Mouse (Mus musculus): ENCODE data around the gene Thap7. TPM values are rescaled to one million over a fixed set of nuclear protein-coding genes. Genes with fewer than 3 reads are reported as not detected.
A peak's percentile ranks its signal among the peaks of the same experiment; 100 is the strongest.

Gene Thap7
- polyA plus RNA-seq, 1 experiment from 2014 or later, result 55.2 TPM

GRCm38 (mm10) chr16:17507018-17507552, 23.9 kb downstream of the Thap7 start:
- Histone ChIP-seq H3K4me3 (replicated peaks) (no peak overlapping the region), H3K4me2 (no peak overlapping the region), H3K27me3 (no peaks in the 10 kb centered on the region; the same call in 1 of the 2 replicates), H3K9me3 (replicated peaks) (no peaks in the 10 kb centered on the region), H3K36me3 (peaks cover 13% of the 10 kb centered on the region), H3K9ac (no peak overlapping the region), H3K27ac (no peak overlapping the region), H3K4me1 (peaks cover 21% of the 10 kb centered on the region)
- ATAC-seq (replicated peaks; ENCODE audit: low FRiP score), result no peak
- 82% methylated on average over 5 of the region's 5 CpGs for WGBS

GRCm38 (mm10) chr16:17502681-17503080, 28.3 kb downstream of the Thap7 start:
- Histone ChIP-seq H3K9ac (no peak overlapping the region), H3K4me2 (no peak overlapping the region), H3K36me3 (no peaks in the 10 kb centered on the region), H3K4me1 (peaks cover 4% of the 10 kb centered on the region; the same call in 1 of the 2 replicates), H3K27me3 (no peaks in the 10 kb centered on the region; the same call in 1 of the 2 replicates), H3K27ac (no peak overlapping the region), H3K4me3 (replicated peaks) (no peak overlapping the region), H3K9me3 (replicated peaks) (no peaks in the 10 kb centered on the region)
- WGBS, result 73% methylated on average over 4 of the region's 4 CpGs
- no peak for ATAC-seq (replicated peaks; ENCODE audit: low FRiP score)

GRCm38 (mm10) chr16:17499249-17499883, 31.6 kb downstream of the Thap7 start:
- no peak overlapping the region for H3K4me2 ChIP-seq
- no peaks in the 10 kb centered on the region for H3K9me3 ChIP-seq (replicated peaks)

GRCm38 (mm10) chr16:17496499-17497305, 34.2 kb downstream of the Thap7 start:
- H3K27me3 ChIP-seq, result peaks cover 4% of the 10 kb centered on the region; the same call in 1 of the 2 replicates
- no peaks in the 10 kb centered on the region for H3K36me3 ChIP-seq
- peaks cover 12% of the 10 kb centered on the region for H3K4me1 ChIP-seq
- H3K4me2 ChIP-seq, result no peak overlapping the region
- H3K27ac ChIP-seq, result no peak overlapping the region; the same call in 1 of the 2 replicates
- WGBS, result 52% methylated on average over 2 of the region's 2 CpGs
- H3K4me3 ChIP-seq (replicated peaks), result no peak overlapping the region
- 0 out of 2 replicates have a peak, but pooled peaks have one; percentile 18 for ATAC-seq (replicated peaks; ENCODE audit: low FRiP score)
- H3K9me3 ChIP-seq (replicated peaks), result no peaks in the 10 kb centered on the region
- H3K9ac ChIP-seq, result no peak overlapping the region

More at GRCm38 (mm10) chr16:17499249-17499883, 31.6 kb downstream of the Thap7 start:
- H3K36me3 ChIP-seq, result no peaks in the 10 kb centered on the region
- no peak overlapping the region for H3K9ac ChIP-seq
- peak; percentile 56; the same call in 1 of the 2 replicates for ATAC-seq (replicated peaks; ENCODE audit: low FRiP score)
- 30% methylated on average over 10 of the region's 10 CpGs for WGBS
- no peaks in the 10 kb centered on the region; the same call in 1 of the 2 replicates for H3K27me3 ChIP-seq
- no peak overlapping the region for H3K27ac ChIP-seq
- H3K4me1 ChIP-seq, result peaks cover 12% of the 10 kb centered on the region
- H3K4me3 ChIP-seq (replicated peaks), result no peak overlapping the region

GRCm38 (mm10) chr16:17491896-17492561, 38.9 kb downstream of the Thap7 start:
- peaks cover 22% of the 10 kb centered on the region for H3K4me1 ChIP-seq
- no peak for ATAC-seq (replicated peaks; ENCODE audit: low FRiP score)
- no peaks in the 10 kb centered on the region for H3K9me3 ChIP-seq (replicated peaks)
- H3K36me3 ChIP-seq, result peaks cover 7% of the 10 kb centered on the region
- H3K27me3 ChIP-seq, result peaks cover 21% of the 10 kb centered on the region
- H3K4me3 ChIP-seq (replicated peaks), result no peak overlapping the region
- no peak overlapping the region for H3K27ac ChIP-seq
- no peak overlapping the region for H3K4me2 ChIP-seq
- WGBS, result 68% methylated on average over 5 of the region's 5 CpGs
- no peak overlapping the region for H3K9ac ChIP-seq

- 88% methylated on average over 5 of the region's 5 CpGs for WGBS
- H3K4me1 ChIP-seq, result peaks cover 14% of the 10 kb centered on the region
- no peak for ATAC-seq (replicated peaks; ENCODE audit: low FRiP score)
These were observed 39.8 kb downstream of the Thap7 start for GRCm38 (mm10) chr16:17491154-17491553.

GRCm38 (mm10) chr16:17489469-17490111, 41.3 kb downstream of the Thap7 start, which contains the start of gene Aifm3:
TSS of gene Aifm3 (plus strand) at chr16:17489611.
- Histone ChIP-seq H3K4me3 (replicated peaks) (peak within 1 kb of the TSS; percentile 53), H3K4me1 (peaks cover 13% of the 10 kb centered on the region), H3K9me3 (replicated peaks) (no peaks in the 10 kb centered on the region), H3K36me3 (peaks cover 31% of the 10 kb centered on the region), H3K27ac (no peak within 1 kb of the TSS), H3K9ac (peak within 1 kb of the TSS; percentile 41), H3K27me3 (peaks cover 21% of the 10 kb centered on the region), H3K4me2 (peak within 1 kb of the TSS; percentile 93)
- peak; percentile 84 for ATAC-seq (replicated peaks; ENCODE audit: low FRiP score)
- 2% methylated on average over 35 of the region's 47 CpGs for WGBS

More at GRCm38 (mm10) chr16:17491154-17491553, 39.8 kb downstream of the Thap7 start:
- Histone ChIP-seq H3K27ac (no peak overlapping the region), H3K27me3 (peaks cover 21% of the 10 kb centered on the region), H3K4me2 (no peak overlapping the region), H3K36me3 (peaks cover 15% of the 10 kb centered on the region), H3K9me3 (replicated peaks) (no peaks in the 10 kb centered on the region), H3K9ac (no peak overlapping the region), H3K4me3 (replicated peaks) (no peak overlapping the region)

GRCm38 (mm10) chr16:17488478-17489468, 42.2 kb downstream of the Thap7 start:
- no peak overlapping the region for H3K27ac ChIP-seq
- H3K4me3 ChIP-seq (replicated peaks), result peak overlapping the region; percentile 53
- peaks cover 13% of the 10 kb centered on the region for H3K4me1 ChIP-seq
- H3K9ac ChIP-seq, result peak overlapping the region; percentile 41; the same call in 1 of the 2 replicates
- H3K27me3 ChIP-seq, result peaks cover 21% of the 10 kb centered on the region
- WGBS, result 48% methylated on average over 14 of the region's 14 CpGs
- peaks cover 39% of the 10 kb centered on the region for H3K36me3 ChIP-seq
- H3K4me2 ChIP-seq, result peak overlapping the region; percentile 93
- ATAC-seq (replicated peaks; ENCODE audit: low FRiP score), result no peak
- no peaks in the 10 kb centered on the region for H3K9me3 ChIP-seq (replicated peaks)

GRCm38 (mm10) chr16:17486505-17486904, 44.4 kb downstream of the Thap7 start:
- WGBS, result 46% methylated on average over 3 of the region's 3 CpGs

GRCm38 (mm10) chr16:17481465-17481864, 49.5 kb downstream of the Thap7 start:
- no peak for ATAC-seq (replicated peaks; ENCODE audit: low FRiP score)
- peaks cover 78% of the 10 kb centered on the region for H3K36me3 ChIP-seq
- no peak overlapping the region for H3K4me2 ChIP-seq
- 92% methylated on average over 2 of the region's 2 CpGs for WGBS
- no peak overlapping the region for H3K27ac ChIP-seq
- no peak overlapping the region for H3K9ac ChIP-seq
- H3K9me3 ChIP-seq (replicated peaks), result no peaks in the 10 kb centered on the region
- no peaks in the 10 kb centered on the region for H3K4me1 ChIP-seq
- H3K4me3 ChIP-seq (replicated peaks), result no peak overlapping the region
- H3K27me3 ChIP-seq, result no peaks in the 10 kb centered on the region

More at GRCm38 (mm10) chr16:17486505-17486904, 44.4 kb downstream of the Thap7 start:
- peaks cover 16% of the 10 kb centered on the region for H3K27me3 ChIP-seq
- H3K4me2 ChIP-seq, result no peak overlapping the region
- H3K9ac ChIP-seq, result no peak overlapping the region
- H3K4me3 ChIP-seq (replicated peaks), result no peak overlapping the region
- no peak for ATAC-seq (replicated peaks; ENCODE audit: low FRiP score)
- H3K4me1 ChIP-seq, result peaks cover 13% of the 10 kb centered on the region
- H3K36me3 ChIP-seq, result peaks cover 58% of the 10 kb centered on the region
- H3K27ac ChIP-seq, result no peak overlapping the region
- no peaks in the 10 kb centered on the region for H3K9me3 ChIP-seq (replicated peaks)
